Mouse (Mus musculus): Measurements from ENCODE around the gene Dlgap3.
A peak's percentile ranks its signal among the peaks of the same experiment; 100 is the strongest.

Dlgap3 gene

DNA sequence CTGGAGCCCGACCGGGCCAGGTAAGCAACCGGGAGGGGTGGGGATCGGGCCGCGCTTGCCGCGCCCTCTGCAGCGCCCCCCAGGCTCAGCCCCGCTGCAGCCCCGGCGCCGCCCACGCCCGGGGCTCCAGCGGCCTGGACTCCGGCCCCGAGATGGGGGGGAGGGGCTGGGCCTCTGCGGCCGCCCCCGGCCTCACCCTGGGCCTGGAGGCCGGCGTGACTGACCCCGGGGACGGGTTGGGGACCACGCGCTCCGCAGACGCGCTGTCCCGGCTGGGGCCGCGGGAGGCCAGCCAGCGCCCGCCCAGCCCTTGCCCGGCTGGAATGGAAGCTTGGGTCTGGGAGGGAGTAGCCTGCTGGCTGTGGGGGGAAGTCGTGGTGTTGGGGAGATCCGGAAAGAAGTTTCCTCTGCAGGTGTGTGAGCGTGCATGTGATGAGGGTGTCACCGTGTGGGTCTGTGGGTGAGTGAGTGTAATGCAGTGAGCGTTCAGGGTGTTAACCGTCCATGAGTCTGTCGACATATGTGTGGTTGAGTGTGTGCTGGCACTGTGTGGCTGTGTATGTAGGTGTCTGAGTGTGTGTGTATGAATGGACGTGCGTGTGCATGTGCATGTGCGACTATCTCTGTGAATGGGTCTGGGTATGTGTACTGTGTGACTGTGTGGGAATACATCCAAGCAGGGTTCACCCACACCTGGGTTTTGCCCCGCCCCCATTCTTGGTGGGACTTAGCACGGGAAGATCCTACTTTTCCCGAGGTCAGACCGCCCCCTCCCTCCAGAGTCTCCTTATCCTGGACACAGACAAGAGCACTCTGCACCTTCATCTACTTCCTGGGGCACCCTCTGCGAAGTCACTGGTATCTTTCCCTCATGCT, 580 bp downstream of the Dlgap3 start:
- Histone ChIP-seq H3K36me3 (ENCODE audit: control insufficient read depth, insufficient read depth, low read length, poor library complexity, severe bottlenecking) (no peaks in the 10 kb centered on the region), H3K27me3 (ENCODE audit: control insufficient read depth, insufficient read depth, low read length, poor library complexity, severe bottlenecking) (0 out of 2 replicates have a peak, but pooled peaks cover 4% of the 10 kb centered on the region)
- DNase-seq (ENCODE audit: low read depth, low spot score), result peak; percentile 41

DNA sequence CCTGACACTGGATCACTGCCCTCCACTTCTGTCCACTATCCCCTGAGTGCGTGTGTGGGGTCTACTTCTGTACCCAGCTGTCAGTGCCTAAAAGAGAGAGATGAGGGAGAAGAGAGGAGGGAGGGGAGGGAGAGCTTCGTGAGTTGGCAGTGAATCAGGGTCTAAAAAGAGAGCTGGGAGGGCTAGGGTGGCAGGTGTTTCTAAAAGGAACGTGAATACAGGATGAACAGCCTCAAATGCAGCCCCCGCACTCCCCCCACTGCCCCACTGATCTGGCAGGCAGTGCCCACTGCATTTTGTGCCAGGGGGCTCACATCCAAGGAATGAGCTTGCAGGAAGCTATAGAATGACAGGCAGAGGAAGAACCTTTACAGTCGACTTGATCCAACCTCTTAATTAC, 1.9 kb downstream of the Dlgap3 start:
- Histone ChIP-seq H3K27me3 (ENCODE audit: control insufficient read depth, insufficient read depth, low read length, poor library complexity, severe bottlenecking) (0 out of 2 replicates have a peak, but pooled peaks cover 4% of the 10 kb centered on the region), H3K36me3 (ENCODE audit: control insufficient read depth, insufficient read depth, low read length, poor library complexity, severe bottlenecking) (no peaks in the 10 kb centered on the region)
- DNase-seq (ENCODE audit: low read depth, low spot score), result no peak

DNA sequence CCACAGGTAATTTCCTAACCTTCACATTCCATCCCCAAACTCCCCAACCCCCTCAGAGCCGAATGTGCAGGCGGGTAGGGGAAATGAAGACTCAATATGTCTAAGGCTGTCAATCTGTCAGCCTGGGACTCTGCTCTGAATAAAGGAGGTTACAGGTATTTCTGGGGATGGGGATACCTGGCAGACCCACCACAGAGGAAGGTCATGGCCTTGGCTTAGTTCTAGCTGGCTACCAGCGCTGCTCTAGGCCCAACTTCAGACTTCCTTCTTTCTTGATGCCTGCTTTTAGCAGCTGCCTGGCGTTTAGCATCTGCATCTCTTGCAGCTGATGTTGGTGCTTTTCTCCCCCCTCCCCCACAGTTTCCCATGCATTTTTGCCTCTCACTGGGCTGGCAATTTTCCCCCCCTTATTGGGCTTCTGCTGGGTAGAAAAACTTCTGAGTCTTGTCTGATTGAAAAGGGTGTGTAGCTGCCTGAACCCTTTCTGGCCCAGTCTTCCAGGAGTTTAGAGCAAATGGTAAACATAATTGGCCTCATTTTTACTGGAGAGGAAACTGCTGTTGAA, 2.4 kb downstream of the Dlgap3 start:
- no peak for DNase-seq (ENCODE audit: low read depth, low spot score)
- Histone ChIP-seq H3K36me3 (ENCODE audit: control insufficient read depth, insufficient read depth, low read length, poor library complexity, severe bottlenecking) (no peaks in the 10 kb centered on the region), H3K27me3 (ENCODE audit: control insufficient read depth, insufficient read depth, low read length, poor library complexity, severe bottlenecking) (0 out of 2 replicates have a peak, but pooled peaks cover 4% of the 10 kb centered on the region)

DNA sequence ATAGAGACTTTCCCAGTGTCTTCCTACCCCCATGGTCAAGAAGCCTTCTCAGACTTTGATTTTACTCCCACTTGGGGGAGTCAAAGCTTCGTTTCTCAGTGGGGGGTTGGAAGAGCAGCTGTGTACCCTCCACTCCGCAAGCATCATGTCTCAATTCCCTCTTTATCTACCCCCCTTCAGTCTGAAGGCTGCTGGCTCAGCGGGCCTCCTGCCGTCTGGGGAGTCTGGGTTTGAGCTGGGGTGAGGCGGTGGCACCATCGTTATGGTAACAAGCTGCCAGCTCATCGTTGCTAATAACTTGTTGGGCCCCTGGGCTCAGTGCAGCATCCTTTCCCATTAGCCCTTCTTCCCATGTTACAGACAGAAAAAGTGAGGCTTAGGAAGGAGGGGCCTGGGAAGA, 3.1 kb downstream of the Dlgap3 start:
- Histone ChIP-seq H3K36me3 (ENCODE audit: control insufficient read depth, insufficient read depth, low read length, poor library complexity, severe bottlenecking) (no peaks in the 10 kb centered on the region), H3K27me3 (ENCODE audit: control insufficient read depth, insufficient read depth, low read length, poor library complexity, severe bottlenecking) (0 out of 2 replicates have a peak, but pooled peaks cover 4% of the 10 kb centered on the region)
- no peak for DNase-seq (ENCODE audit: low read depth, low spot score)

DNA sequence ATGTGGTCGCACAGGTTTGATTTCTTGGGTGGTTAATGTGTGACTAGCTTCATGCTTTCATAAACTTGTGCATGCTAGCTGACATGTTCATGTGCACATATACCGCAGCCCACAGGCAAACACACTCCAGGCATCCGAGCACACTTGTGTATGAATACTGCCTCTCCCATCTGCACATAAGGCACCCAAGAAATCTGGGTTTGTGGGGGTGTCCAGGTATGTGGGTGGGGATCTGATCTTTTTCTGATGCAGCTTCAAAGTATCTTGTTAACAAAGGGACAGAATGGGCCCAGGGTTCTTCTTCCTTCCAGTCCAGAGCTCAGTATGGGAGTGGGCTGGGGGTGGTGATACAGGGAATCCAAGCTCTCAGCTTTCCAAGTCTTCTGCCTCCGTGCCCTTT, 3.6 kb downstream of the Dlgap3 start:
- Histone ChIP-seq H3K36me3 (ENCODE audit: control insufficient read depth, insufficient read depth, low read length, poor library complexity, severe bottlenecking) (no peaks in the 10 kb centered on the region), H3K27me3 (ENCODE audit: control insufficient read depth, insufficient read depth, low read length, poor library complexity, severe bottlenecking) (0 out of 2 replicates have a peak, but pooled peaks cover 4% of the 10 kb centered on the region)
- no peak for DNase-seq (ENCODE audit: low read depth, low spot score)

DNA sequence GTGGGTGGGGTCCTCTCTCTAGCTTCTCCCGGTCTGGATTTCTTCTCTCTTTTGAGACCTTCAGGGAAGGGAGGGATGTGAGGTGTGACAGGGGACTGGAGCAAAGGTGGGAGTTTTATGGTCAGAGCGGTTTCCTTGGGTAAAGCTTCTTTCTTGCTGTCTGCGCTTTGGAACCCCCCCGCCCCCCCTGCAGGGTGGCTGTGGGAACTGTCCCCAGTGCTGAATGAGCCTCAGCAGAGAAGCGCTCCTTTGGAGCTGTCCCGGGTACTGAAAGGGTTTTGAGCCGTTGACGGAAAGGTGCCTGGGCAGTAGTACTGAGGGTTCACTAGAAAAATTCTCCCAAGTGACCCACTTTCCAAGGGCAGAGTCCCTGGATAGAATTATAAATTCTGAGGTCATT, 4.5 kb downstream of the Dlgap3 start:
- DNase-seq (ENCODE audit: low read depth, low spot score), result peak; percentile 53
- H3K27me3 ChIP-seq (ENCODE audit: control insufficient read depth, insufficient read depth, low read length, poor library complexity, severe bottlenecking), result 0 out of 2 replicates have a peak, but pooled peaks cover 2% of the 10 kb centered on the region
- no peaks in the 10 kb centered on the region for H3K36me3 ChIP-seq (ENCODE audit: control insufficient read depth, insufficient read depth, low read length, poor library complexity, severe bottlenecking)

DNA sequence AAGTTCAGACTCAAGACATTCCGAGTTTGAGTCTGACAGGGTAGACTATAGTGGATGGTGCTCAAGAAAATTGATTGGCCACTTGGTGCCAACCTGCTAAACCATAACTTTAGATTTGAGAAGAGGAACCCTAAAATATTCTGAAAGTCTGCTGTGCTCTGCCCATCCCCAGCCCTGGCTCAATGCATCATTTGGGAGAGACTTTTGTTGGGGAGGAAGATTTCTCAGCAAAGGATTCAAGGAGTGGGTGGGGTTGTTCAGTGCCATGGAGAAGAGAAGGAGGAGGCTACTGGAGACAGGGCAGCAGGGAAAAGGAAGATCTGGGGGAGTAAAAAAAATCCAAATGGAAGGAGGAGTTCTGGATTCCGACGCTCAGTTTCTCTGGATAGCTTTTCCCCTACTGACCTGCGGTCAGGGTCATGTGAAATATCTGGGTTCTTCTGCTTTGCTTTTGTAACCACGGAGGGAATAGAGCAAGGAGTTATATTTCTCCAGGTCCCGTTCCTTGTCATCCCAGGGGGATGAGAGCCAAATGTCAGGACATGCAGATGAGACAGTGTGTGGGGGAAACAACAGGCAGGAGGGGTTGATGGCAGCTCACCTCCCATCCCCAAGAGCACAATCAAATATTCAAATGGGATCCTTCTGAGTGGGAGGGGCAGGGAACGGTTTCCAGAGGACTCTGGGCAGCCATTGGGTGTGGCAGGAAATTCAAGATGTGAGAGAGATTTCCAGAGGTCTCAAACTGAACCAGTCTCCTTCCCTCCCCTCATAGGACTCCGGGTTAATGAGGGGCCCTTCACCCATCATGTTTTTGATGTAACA, 5.3 kb downstream of the Dlgap3 start:
- 0 out of 2 replicates have a peak, but pooled peaks cover 2% of the 10 kb centered on the region for H3K27me3 ChIP-seq (ENCODE audit: control insufficient read depth, insufficient read depth, low read length, poor library complexity, severe bottlenecking)
- H3K36me3 ChIP-seq (ENCODE audit: control insufficient read depth, insufficient read depth, low read length, poor library complexity, severe bottlenecking), result no peaks in the 10 kb centered on the region
- DNase-seq (ENCODE audit: low read depth, low spot score), result no peak

DNA sequence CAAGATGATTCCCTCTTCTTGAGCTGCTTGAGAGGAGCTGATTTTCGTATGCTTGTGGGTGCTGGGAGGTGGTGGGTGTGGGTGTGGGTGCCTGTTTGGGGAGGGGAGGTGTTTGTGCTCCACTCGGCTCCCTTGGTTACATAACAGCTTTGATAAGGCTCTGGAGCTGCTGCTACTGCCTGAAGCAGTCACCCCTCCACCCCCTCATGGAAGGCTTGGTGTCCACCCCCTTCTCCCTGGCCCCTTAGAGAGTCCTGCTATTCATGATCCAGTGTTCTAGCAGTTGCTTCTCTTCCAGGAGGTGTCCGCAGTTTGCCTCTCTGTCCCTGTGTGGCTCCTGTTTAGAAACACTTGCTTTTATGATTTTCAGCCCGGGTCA, 5.9 kb downstream of the Dlgap3 start:
- Histone ChIP-seq H3K27me3 (ENCODE audit: control insufficient read depth, insufficient read depth, low read length, poor library complexity, severe bottlenecking) (0 out of 2 replicates have a peak, but pooled peaks cover 2% of the 10 kb centered on the region), H3K36me3 (ENCODE audit: control insufficient read depth, insufficient read depth, low read length, poor library complexity, severe bottlenecking) (no peaks in the 10 kb centered on the region)
- no peak for DNase-seq (ENCODE audit: low read depth, low spot score)

DNA sequence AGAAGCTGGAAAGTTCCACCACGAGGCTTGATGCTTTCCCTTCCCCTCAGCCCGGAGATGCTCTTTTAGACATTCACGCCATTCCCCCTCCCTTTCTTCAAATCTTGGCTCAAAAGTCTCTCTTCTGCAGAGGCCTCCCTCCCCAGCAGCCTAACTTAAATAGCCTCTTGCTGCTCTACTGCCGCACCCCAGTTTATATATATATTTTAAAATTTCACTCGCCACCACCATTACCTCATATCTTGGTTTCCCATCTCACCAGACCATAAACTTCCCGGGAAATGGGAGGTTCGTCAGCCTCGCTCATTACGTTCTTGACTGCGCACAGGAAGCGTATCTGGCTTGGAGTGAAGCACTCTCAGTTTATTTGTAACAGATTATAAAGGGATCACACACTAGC, 9.0 kb downstream of the Dlgap3 start:
- no peaks in the 10 kb centered on the region for H3K27me3 ChIP-seq (ENCODE audit: control insufficient read depth, insufficient read depth, low read length, poor library complexity, severe bottlenecking)
- no peak for DNase-seq (ENCODE audit: low read depth, low spot score)

DNA sequence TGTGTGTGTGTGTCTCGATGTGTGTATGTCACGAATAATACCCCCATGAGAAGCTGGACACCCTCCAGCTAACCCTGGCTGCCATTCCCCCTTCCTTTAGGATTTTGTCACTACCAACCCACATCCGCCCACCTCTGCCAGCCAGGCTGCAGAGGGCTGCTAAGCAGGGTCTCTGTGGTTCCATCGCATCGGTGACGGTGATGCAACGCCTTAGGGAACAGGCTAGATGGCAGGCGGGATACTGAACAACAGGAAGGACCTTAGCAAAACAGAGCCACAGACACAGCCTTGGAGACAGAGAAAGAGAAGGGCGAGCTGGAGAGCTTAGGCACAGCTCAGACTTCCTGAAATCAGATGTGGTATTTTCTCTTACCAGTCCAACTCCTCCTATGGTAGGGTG, 9.7 kb downstream of the Dlgap3 start:
- Histone ChIP-seq H3K36me3 (ENCODE audit: control insufficient read depth, insufficient read depth, low read length, poor library complexity, severe bottlenecking) (no peaks in the 10 kb centered on the region), H3K27me3 (ENCODE audit: control insufficient read depth, insufficient read depth, low read length, poor library complexity, severe bottlenecking) (no peaks in the 10 kb centered on the region)
- no peak for DNase-seq (ENCODE audit: low read depth, low spot score)

More for the DNA sequence above, 9.0 kb downstream of the Dlgap3 start:
- H3K36me3 ChIP-seq (ENCODE audit: control insufficient read depth, insufficient read depth, low read length, poor library complexity, severe bottlenecking), result no peaks in the 10 kb centered on the region

DNA sequence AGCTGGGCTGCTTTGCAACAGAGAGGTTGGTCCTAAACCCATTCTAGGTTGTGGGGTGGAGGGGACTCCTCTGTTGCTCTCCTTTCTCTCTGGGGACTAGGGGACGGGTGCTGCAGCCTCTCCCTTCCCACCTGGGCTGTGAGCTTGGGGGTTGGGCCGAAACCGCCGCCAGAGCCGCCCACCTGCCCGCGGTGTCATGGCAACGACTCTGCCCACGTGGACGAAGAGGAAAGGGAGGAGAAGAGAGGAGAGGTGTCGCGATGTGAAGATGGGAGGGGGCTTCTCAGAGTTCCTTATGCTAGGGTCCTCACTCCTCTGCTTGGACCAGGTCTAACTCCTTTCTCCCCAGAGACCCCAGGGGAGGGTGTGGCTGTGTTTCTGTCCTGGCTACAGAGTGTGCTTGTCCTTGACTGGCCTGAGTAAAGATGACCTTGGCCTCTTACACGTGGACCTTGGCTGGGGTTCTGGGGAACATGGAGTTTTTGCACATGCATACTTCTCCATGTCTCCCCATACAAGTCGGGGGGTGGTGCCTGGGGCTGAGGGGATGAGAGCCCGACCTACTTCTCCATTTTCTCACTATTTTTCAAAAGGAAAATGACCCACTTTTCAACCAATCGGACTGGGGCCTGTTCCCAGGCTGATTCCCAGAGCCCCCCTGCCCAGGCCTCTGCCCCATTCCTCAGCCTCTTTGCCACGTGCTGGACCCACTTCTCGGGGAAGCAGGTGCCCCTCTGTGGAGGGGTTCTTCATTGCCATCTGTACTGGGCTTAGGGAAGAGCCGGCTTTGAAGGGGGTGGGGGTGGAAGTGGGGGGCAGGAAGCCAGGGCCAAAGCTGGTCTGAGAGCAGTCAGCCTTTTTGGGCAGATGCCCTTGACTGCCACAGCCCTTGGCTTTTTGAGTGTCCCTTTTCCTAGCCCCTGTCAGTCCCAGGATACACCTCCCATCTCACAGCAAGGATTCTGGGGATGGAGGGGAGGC, 10.8 kb downstream of the Dlgap3 start:
- H3K36me3 ChIP-seq (ENCODE audit: control insufficient read depth, insufficient read depth, low read length, poor library complexity, severe bottlenecking), result no peaks in the 10 kb centered on the region
- no peak for DNase-seq (ENCODE audit: low read depth, low spot score)
- no peaks in the 10 kb centered on the region for H3K27me3 ChIP-seq (ENCODE audit: control insufficient read depth, insufficient read depth, low read length, poor library complexity, severe bottlenecking)

DNA sequence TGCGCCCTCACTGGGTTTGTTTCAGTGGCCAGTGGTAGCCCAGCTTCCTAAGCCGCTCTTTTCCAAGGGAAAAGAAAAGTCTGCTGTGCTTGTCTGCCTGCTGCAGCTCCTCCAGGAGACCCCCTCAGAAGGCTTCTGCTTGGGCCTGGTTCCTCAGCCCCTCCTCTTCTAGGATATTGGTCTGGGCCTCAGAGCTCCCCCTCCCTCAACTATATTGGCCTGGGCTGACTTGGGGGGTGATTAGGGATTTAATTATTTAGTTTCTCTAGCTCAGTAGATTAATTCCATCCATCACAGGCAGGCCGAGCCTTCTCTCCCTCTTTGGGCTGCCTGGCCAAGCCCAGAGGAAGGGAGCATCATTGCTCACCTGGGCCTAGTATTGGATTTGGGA, 11.4 kb downstream of the Dlgap3 start:
- no peaks in the 10 kb centered on the region for H3K27me3 ChIP-seq (ENCODE audit: control insufficient read depth, insufficient read depth, low read length, poor library complexity, severe bottlenecking)
- no peak for DNase-seq (ENCODE audit: low read depth, low spot score)

DNA sequence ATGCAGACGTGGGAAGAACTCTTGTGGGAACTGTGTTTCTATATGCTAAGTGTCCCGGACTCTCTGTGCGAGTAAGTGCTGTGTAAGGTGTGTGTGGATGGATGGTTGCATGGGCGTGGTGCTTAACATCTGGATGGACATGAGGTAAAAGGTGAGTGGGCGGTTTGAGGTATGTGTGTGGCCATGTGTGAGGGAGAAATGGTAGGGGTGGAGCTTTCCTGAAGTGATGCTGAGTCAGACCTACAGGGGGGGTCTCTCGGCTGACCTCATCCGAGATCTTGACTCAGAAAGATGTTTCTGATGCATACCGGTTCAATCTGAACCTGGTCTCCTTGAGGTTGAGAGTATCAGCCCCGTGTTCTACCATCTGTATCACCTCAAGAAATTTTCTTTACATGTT, 12.0 kb downstream of the Dlgap3 start:
- H3K36me3 ChIP-seq (ENCODE audit: control insufficient read depth, insufficient read depth, low read length, poor library complexity, severe bottlenecking), result no peaks in the 10 kb centered on the region
- H3K27me3 ChIP-seq (ENCODE audit: control insufficient read depth, insufficient read depth, low read length, poor library complexity, severe bottlenecking), result no peaks in the 10 kb centered on the region
- no peak for DNase-seq (ENCODE audit: low read depth, low spot score)

More for the DNA sequence above, 11.4 kb downstream of the Dlgap3 start:
- no peaks in the 10 kb centered on the region for H3K36me3 ChIP-seq (ENCODE audit: control insufficient read depth, insufficient read depth, low read length, poor library complexity, severe bottlenecking)

DNA sequence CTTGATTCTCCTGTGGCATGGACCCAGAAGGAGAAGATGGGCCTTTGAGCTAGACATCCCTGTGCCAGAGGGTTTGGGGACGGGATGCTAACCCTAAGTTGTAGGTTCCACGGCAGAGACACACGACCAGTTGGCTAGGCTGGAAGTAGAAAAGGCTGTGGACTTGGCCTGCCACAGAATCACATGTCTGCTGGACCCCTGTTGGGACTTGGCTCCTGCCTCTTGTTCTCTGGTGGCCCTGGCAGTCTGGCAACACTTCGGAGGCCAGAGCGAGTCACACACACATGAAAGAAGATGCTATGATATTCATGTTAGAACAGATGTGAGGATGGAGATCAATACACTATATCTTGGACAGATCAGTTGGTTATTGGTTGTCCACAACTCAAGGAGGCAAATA, 14.9 kb downstream of the Dlgap3 start:
- Histone ChIP-seq H3K27me3 (ENCODE audit: control insufficient read depth, insufficient read depth, low read length, poor library complexity, severe bottlenecking) (no peaks in the 10 kb centered on the region), H3K36me3 (ENCODE audit: control insufficient read depth, insufficient read depth, low read length, poor library complexity, severe bottlenecking) (no peaks in the 10 kb centered on the region)
- no peak for DNase-seq (ENCODE audit: low read depth, low spot score)

Measured in splenic B cell, adult 2 months (primary cell).